Mouse (Mus musculus) cerebellum, postnatal 25 days (tissue): ENCODE results near the gene Kbtbd2.
A peak's percentile ranks its signal among the peaks of the same experiment; 100 is the strongest.

Experiments used
- DNase-seq, 2 experiments: peaks; one replicate each; pipeline ENCODE4 v3.0.0; 2021; ENCODE audit warnings: mixed read lengths in 2 of 2

Gene Kbtbd2

DNA sequence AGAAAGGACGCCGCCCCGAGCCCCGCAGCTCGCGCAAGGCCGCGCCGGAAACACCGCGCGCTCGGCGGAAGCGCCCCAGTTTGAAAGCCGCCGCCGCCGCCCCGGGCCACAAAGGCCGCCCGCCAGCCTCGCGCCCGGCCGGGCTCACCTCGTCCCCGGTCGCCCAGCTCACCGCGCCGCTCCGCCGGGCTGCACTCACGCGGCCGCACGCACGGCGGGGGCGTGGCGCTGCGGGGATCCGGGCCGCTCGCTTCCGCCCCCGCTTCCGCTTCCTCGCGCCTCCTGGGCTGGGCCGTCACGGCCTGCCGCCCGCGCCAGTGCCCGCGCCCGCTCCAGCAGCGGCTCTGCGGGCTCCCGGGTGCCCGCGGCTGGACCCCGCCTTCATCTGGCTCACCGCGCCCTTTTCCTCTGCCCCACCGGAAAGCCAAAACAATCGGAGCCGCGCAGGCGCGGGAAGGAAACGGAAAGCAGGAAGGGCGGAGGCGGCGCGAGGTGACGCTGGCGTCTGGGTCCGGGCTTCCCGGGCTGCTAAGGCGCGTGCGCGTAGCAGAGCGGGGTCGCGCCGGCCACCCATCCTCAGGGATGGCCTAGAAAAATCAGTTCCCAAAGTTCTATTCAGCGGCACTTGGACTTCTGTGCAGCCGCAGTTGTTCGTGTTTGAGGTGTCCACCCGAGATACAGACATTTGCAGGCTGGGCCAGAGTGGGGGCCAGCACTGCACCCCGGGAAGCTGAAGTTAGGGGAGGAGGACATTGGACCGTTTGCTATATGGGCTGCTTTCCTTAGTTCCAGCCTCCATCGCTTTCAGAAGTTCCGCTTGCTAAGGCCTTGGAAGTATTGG, at the start of gene Kbtbd2:
Gene Kbtbd2 (minus strand): TSS at position 503 of the 841 bp plus-strand sequence.
- DNase-seq: peak; percentile 97 to 98

DNA sequence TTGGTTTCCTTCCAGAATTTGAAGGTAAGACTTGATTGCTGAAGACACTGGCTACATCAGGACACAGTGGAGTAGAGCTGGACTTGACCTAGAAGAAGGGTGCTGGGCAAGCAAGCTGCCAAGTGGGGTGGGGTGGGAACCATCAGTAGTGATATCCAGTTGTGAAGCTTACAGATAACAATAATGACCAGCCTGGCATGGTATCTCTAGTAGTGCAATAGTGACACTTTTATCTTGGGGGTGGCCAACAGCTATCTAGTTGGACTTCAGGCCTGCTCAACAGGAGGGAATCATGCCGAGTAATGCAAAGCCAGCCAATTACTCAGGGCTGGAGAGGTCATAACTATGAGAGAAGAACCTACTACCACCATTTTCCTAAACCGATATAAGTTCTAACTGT, 46.8 kb upstream of the Kbtbd2 start:
- DNase-seq: no peak

DNA sequence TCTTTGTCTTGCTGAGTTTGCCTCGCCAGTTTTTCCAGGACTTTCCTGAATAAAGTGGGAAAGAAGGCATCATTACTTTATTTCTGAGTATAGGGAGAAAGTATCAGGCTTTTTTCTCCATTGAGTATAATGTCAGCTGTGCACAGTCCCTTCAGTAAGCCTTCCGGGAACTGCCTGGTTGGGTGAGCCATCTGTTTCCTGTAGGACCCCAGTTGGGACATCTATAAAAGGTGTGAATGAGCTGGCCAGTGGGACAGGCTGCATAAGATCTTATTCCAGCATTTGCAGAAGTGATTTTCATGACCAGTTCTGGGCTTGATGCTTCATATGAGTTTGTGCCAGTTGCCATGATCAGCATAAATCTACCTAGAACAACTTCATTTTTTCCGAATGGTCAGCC, 45.6 kb upstream of the Kbtbd2 start:
- peak in 1 of 2 experiments; percentile 6 for DNase-seq

- no peak for DNase-seq
These were observed 40.0 kb upstream of the Kbtbd2 start for GRCm38 (mm10) chr6:56837621-56838020.

- DNase-seq: no peak
These were observed 39.6 kb upstream of the Kbtbd2 start for GRCm38 (mm10) chr6:56837166-56837565.

- DNase-seq: peak in 1 of 2 experiments; percentile 26
These were observed 37.9 kb upstream of the Kbtbd2 start for GRCm38 (mm10) chr6:56835532-56835931.

GRCm38 (mm10) chr6:56834769-56835168, 37.2 kb upstream of the Kbtbd2 start:
- no peak for DNase-seq

GRCm38 (mm10) chr6:56832830-56833229, 35.2 kb upstream of the Kbtbd2 start:
- no peak for DNase-seq

DNA sequence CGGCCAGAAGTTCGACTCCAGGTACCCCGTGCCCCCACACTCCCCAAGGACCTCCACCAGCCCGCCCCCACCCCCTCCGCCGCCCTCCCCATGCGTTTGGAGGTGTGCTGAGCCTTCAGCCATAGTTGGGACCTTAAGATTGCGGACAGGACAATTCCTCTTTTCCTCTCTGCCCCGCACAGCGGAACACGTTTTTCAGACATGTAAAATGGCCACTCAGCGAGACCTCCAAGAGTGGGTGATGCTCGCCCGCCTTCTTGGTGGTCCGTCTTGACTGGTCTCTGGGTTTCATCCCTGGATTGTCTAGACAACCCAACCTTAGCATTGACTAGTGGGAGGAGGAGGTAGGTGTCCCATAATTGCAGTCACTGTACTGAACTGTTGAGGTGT, 34.8 kb upstream of the Kbtbd2 start:
- no peak for DNase-seq

DNA sequence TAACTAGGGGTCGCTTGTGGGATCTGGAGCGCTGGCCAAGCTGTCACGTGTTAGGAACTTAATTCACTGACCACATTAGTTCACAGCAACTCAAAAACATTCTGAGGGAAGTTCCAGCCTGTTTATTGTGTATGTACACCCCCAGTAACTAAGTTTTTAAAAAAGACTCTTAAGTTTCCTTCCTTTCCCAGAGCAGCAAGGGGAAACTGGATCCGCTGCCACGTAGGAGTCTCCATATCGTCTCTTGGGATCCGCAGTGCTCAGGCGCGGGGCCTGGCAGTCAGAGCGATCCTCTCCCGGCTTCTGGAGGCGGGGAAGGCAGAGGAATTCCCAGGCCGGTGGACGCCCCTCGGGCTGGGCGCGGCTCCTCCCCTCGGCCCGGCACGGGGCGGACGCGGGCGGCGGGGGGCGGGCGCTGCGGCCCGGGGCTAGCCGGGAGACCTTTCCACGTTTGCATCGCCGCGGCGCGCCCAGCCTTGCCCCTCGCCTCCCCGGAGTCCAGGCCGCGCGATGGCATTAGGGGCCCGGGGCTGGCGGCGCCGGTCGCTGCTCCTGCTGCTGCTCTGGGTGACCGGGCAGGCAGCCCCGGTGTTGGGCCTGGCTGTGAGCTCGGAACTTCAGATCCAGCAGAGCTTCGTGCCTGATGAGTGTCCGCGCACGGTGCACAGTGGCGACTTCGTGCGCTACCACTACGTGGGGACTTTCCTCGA, 34.2 kb upstream of the Kbtbd2 start, which contains the start of gene Fkbp9:
Gene Fkbp9 (plus strand): TSS at position 363 of the 710 bp plus-strand sequence.
- peak; percentile 39 to 48 for DNase-seq

- no peak for DNase-seq
These were observed 28.0 kb upstream of the Kbtbd2 start for GRCm38 (mm10) chr6:56825657-56826056.

GRCm38 (mm10) chr6:56819124-56819487, 21.5 kb upstream of the Kbtbd2 start:
- DNase-seq: no peak

DNA sequence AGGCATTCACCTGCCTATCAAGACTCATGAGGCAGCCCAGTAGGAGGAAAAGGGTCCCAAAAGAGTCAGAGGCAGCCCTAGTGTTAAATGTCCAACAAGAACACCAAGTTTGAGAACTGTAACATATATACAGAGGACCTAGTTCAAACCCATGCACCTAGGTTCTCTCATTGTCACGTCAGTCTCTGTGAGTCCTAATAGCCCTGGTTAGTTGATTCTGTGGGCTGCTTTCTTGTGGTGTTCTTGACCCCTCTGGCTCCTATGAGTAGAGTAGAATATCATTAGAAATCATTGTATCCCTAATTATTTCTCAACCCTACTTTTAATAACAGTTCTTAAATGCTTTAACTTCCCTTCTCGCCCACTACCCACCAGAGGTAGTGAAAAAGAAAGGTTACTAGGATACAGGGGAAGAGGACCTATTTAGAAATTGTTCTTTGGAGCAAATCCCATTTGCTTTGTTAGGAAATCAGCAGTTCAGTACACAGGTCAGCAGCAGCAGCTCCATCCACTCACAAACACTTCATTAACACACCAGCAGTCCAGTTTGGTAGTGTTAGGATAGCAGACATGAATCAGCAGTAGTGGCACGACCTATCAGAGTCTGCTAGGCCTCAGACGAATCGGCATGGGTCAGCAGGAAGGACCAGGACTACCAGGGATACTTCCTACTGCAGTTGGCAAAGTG, 21.0 kb upstream of the Kbtbd2 start:
- DNase-seq: no peak

GRCm38 (mm10) chr6:56813332-56813731, 15.7 kb upstream of the Kbtbd2 start:
- DNase-seq: no peak

DNA sequence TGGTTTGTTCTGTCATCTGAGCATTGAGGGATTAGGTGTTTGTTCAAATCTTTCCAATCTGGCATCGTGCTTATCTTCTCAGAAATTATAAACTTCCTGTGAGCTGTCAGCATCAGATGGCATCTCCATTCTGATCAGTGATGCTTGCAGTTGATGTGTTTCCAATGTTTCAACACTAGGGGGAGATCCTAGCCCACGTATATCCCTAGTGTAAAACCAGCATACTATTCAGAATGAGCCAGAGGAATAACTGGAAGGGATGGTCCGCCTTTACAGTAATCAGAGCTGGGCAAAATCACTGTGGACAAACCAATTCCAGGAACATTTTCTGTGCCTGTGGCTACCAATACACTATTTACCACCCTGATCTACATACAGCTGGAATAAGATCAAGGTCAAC, 11.0 kb upstream of the Kbtbd2 start:
- peak; percentile 19 to 53 for DNase-seq

DNA sequence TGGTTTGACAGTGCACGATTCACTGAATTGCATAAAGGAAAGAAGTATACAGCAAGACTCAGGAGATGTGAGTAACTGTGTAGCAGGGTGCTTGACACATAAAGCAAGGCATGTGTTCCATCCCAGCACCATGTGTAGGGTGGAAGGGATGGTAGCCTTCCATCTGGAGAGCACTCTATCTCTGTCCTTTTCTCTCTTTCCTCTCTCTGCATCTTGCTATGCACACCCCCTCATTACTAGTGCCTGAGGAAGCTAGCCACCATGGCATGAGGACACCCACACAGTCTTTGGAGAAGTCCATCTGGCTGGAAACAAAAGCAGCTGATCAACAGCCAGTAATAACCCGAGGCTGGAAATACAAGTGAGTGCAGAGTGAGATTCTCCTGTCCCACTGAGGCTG, 8.6 kb upstream of the Kbtbd2 start:
- DNase-seq: no peak

DNA sequence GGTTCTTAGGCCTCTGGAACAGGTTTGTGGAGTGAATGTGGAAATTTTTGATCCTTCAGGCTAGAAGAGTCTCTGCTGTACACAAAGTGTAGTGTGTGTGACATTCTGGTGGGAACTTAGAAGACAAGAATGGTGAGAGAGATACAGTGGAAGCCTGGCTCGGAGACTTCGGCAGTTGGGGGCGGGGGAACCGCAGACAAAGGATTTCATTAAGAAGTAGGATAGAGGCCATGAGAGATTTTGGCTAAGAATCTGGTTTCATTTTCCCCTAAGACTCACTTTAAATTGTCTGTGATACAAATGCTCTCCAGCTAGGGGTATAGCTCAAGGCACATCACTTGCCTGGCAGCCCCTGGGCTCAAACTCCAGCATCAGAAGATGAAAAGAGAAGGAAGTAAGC, 7.4 kb upstream of the Kbtbd2 start:
- DNase-seq: no peak

DNA sequence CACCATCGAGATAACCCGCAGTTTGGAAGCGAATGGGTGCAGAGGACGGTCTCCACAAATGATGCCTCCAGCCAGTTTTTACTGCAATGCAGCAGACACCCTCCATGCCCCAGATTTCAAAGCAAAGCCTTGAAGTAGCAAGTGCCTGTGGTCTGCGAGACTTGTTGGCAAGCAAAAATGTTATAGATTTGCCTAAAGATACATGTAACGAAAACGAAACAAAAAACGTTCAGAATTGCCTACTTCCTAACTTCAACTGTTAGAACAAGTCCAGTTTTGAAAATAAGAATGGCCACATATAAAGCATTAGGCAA, 496 bp upstream of the Kbtbd2 start:
- no peak for DNase-seq

- peak in 1 of 2 experiments; percentile 47 for DNase-seq
These were observed 908 bp downstream of the Kbtbd2 start for GRCm38 (mm10) chr6:56796668-56797141.

DNA sequence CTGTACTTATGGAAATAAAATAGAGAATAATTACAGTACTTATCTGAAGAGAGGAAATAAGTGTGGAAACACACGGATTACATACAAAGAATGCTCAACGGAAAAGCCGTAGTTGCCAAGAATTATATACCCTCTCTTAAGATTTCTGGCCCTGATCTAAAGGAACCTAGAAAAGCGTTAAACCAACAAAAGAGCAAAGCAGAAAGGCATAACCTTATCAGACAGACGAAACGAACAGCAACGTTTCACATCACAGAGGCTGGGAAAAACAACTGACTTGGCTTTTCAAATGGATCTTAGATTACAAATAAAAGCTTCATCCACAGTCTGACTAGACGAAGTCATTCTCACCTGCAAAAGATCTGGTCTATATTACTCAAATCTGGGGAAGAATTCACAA, 1.4 kb downstream of the Kbtbd2 start:
- no peak for DNase-seq

DNA sequence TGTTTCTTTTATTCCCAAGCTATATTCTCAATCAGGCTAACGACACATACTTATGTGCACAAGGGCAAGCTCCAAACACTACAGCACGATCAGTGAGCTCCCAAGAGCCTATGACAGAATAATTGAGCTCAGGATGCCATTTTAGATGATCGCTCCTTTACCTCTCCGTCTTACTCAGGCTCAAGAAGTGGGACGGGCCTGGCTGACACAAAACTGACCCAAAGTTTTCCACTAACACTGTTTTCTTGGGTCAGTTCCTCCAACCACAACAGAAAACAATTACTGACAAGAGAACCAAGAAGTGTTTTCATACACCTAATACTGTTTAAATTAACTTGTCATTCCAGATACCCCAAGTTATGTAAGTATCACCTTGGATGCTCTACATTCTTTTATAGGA, 2.8 kb downstream of the Kbtbd2 start:
- DNase-seq: no peak

DNA sequence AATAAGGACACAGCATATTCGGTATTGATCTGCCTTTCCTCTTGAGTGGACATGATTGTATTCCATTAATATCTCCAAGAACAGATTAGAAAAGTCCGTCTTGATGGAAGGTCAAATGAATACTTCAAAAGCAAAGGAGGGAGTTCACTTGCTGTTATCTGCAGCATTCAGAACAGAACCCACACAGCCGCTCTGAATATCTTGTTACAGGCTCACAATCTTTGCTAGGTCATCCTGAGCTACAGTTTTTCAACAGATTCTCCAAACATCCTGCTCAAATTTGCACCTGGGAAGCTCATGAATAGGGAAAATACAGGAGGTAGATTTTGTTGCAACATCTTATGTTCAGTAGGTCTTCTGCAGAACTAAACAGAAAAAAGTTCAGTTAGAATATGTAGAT, 8.3 kb downstream of the Kbtbd2 start:
- no peak for DNase-seq

GRCm38 (mm10) chr6:56787668-56788067, 9.9 kb downstream of the Kbtbd2 start:
- DNase-seq: no peak

GRCm38 (mm10) chr6:56785068-56785467, 12.5 kb downstream of the Kbtbd2 start:
- DNase-seq: no peak
